Mouse (Mus musculus): ENCODE data around the gene Clmn. TPM values are rescaled to one million over a fixed set of nuclear protein-coding genes. Genes with fewer than 3 reads are reported as not detected.
"Not testable (repeated sequence)": the region's sequence is repeated elsewhere in the genome, so short reads cannot be mapped to it uniquely, and the experiment has no call there.

Clmn gene
- total RNA-seq, 2 experiments from 2014 or later: 12.8 to 15.9 TPM

- no peak for DNase-seq (ENCODE audit: low spot score in 2 of 2)
Measured at GRCm38 (mm10) chr12:104761411-104761810, 103.5 kb downstream of the Clmn start.

GRCm38 (mm10) chr12:104758066-104758465 lies 106.8 kb downstream of the Clmn start:
- DNase-seq (ENCODE audit: low spot score in 2 of 2): no peak

- DNase-seq (ENCODE audit: low spot score in 2 of 2): no peak
Measured at GRCm38 (mm10) chr12:104753686-104754085, 111.2 kb downstream of the Clmn start.

- peak; percentile 99 for DNase-seq (ENCODE audit: low spot score in 2 of 2)
Measured at GRCm38 (mm10) chr12:104751814-104752765, 112.8 kb downstream of the Clmn start, which contains the start of gene Dicer1. Gene Dicer1 (minus strand): TSS chr12:104751952.

- DNase-seq (ENCODE audit: low spot score in 2 of 2): peak; percentile 47 to 49
Measured at GRCm38 (mm10) chr12:104751331-104751813, 113.5 kb downstream of the Clmn start.

- DNase-seq (ENCODE audit: low spot score in 2 of 2): no peak
Measured at GRCm38 (mm10) chr12:104748946-104749345, 115.9 kb downstream of the Clmn start.

- DNase-seq (ENCODE audit: low spot score in 2 of 2): no peak
Measured at GRCm38 (mm10) chr12:104747252-104747651, 117.6 kb downstream of the Clmn start.

- no peak for DNase-seq (ENCODE audit: low spot score in 2 of 2)
Measured at GRCm38 (mm10) chr12:104746601-104747000, 118.3 kb downstream of the Clmn start.

- DNase-seq (ENCODE audit: low spot score in 2 of 2): no peak
Measured at GRCm38 (mm10) chr12:104743687-104744086, 121.2 kb downstream of the Clmn start.

- DNase-seq (ENCODE audit: low spot score in 2 of 2): no peak
Measured at GRCm38 (mm10) chr12:104742247-104742646, 122.6 kb downstream of the Clmn start.

GRCm38 (mm10) chr12:104740841-104741787 lies 123.8 kb downstream of the Clmn start:
- no peak for DNase-seq (ENCODE audit: low spot score in 2 of 2)

- DNase-seq (ENCODE audit: low spot score in 2 of 2): no peak
Measured at GRCm38 (mm10) chr12:104738931-104739330, 125.9 kb downstream of the Clmn start.

- DNase-seq (ENCODE audit: low spot score in 2 of 2): no peak
Measured at GRCm38 (mm10) chr12:104738446-104738845, 126.4 kb downstream of the Clmn start.

GRCm38 (mm10) chr12:104737666-104738065 lies 127.2 kb downstream of the Clmn start:
- no peak for DNase-seq (ENCODE audit: low spot score in 2 of 2)

GRCm38 (mm10) chr12:104735993-104736395 lies 128.9 kb downstream of the Clmn start:
- DNase-seq (ENCODE audit: low spot score in 2 of 2): no peak

GRCm38 (mm10) chr12:104733165-104733564 lies 131.7 kb downstream of the Clmn start:
- DNase-seq (ENCODE audit: low spot score in 2 of 2): no peak

- no peak for DNase-seq (ENCODE audit: low spot score in 2 of 2)
Measured at GRCm38 (mm10) chr12:104731782-104732181, 133.1 kb downstream of the Clmn start.

GRCm38 (mm10) chr12:104726436-104726835 lies 138.4 kb downstream of the Clmn start:
- not testable (repeated sequence) for DNase-seq (ENCODE audit: low spot score in 2 of 2)

GRCm38 (mm10) chr12:104722056-104722455 lies 142.8 kb downstream of the Clmn start:
- DNase-seq (ENCODE audit: low spot score in 2 of 2): no peak

- DNase-seq (ENCODE audit: low spot score in 2 of 2): no peak
Measured at GRCm38 (mm10) chr12:104721011-104721410, 143.9 kb downstream of the Clmn start.

GRCm38 (mm10) chr12:104718956-104719355 lies 145.9 kb downstream of the Clmn start:
- no peak for DNase-seq (ENCODE audit: low spot score in 2 of 2)
